Mouse (Mus musculus): ENCODE data around the gene Siglecf.
A peak's percentile ranks its signal among the peaks of the same experiment; 100 is the strongest.

Gene Siglecf

DNA sequence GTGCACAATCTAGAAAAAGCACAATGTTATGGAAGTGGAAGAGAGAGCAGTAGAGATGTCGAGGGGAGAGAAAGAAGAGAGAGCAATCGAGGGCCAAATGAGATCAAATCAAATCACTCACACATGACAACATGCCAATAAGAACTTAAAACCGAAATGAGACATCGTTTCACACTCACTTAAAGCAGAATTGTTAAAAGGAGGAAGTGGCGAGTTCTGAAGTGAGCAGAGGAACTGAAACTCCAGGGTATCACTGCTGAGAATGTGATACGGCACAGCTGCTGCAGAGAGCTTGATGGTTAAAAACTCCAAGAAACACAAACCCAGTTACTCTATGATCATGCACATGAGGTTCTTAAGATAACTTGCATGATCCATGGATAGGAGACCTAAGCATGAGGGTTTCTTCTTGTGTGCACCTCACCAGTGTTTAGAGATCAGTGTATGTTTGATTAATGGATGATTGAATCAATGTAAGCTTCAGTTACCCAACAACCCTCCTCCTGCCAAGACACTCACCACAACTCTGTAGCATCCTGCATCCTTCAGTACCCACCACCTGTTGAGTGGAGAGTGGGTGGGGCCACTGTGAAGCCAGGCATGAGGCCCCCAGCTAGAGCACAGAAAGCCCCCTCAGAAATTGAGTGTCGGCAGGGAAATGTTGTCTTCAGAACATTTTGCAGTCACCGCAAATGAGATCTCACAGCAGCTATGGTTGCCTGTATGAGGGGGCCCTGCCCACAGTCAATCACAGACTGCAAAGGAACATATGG lies 41.4 kb downstream of the Siglecf start:
- DNase-seq = peak; percentile 69 to 77

GRCm38 (mm10) chr7:43399501-43399900 lies 48.4 kb downstream of the Siglecf start:
- DNase-seq = no peak

GRCm38 (mm10) chr7:43402718-43403117 lies 51.6 kb downstream of the Siglecf start:
- DNase-seq = no peak

- DNase-seq = peak; percentile 24 to 25
Observed at GRCm38 (mm10) chr7:43407573-43407972, 56.4 kb downstream of the Siglecf start.

GRCm38 (mm10) chr7:43408131-43408553 lies 57.0 kb downstream of the Siglecf start, which contains the start of gene Siglecg:
Siglecg (plus strand) TSS chr7:43408204.
- DNase-seq = peak; percentile 71 to 78

DNA sequence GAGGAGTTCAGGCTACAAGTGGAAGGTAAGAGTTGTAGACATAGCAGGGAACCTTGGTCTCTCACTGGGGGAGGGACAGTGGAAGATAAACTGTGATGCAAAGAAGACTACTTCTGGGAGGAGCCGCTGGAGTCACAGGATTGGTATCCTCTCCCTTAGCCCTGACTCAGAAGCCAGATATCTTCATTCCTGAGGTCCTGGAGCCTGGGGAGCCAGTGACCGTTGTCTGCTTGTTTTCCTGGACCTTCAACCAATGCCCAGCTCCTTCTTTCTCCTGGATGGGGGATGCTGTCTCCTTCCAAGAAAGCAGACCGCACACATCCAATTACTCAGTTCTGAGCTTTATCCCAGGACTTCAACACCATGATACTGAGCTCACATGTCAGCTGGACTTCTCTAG lies 57.9 kb downstream of the Siglecf start:
- DNase-seq = no peak
